Mouse (Mus musculus): ENCODE measurements at regions not wholly inside any gene's neighbourhood (a gene's known extent, or its start where the extent isn't known, plus 50 kb on each side); places are given as distances from the start of the nearest gene placed in this dataset.

GRCm38 (mm10) chr16:24157753-24158152, 169.1 kb upstream of the Bcl6 start:
- Histone ChIP-seq H3K4me3 (replicated peaks; ENCODE audit: control insufficient read depth, low read depth, low read length) (no peak overlapping the region), H3K27ac (ENCODE audit: control insufficient read depth, insufficient read depth, low read depth, low read length, poor library complexity) (no peak overlapping the region), H3K4me1 (ENCODE audit: control insufficient read depth, insufficient read depth, low read length) (no peaks in the 10 kb centered on the region; the same call in 1 of the 2 replicates)
- 58% methylated on average over 2 of the region's 2 CpGs for WGBS
- no peak for TF ChIP-seq CTCF (IDR thresholded peaks at IDR 0.05; ENCODE audit: control insufficient read depth, insufficient read depth, low read length)
- no peak for TF ChIP-seq POLR2A (IDR thresholded peaks at IDR 0.05; ENCODE audit: borderline replicate concordance, control insufficient read depth, low read depth, low read length)

GRCm38 (mm10) chr16:24156729-24157430, 168.2 kb upstream of the Bcl6 start:
- 45% methylated on average over 6 of the region's 6 CpGs for WGBS
- TF ChIP-seq CTCF (IDR thresholded peaks at IDR 0.05; ENCODE audit: control insufficient read depth, insufficient read depth, low read length) (no peak), POLR2A (IDR thresholded peaks at IDR 0.05; ENCODE audit: borderline replicate concordance, control insufficient read depth, low read depth, low read length) (no peak)
- no peak overlapping the region for H3K27ac ChIP-seq (ENCODE audit: control insufficient read depth, insufficient read depth, low read depth, low read length, poor library complexity)
- H3K4me1 ChIP-seq (ENCODE audit: control insufficient read depth, insufficient read depth, low read length) = peaks cover under 1% of the 10 kb centered on the region; the same call in 1 of the 2 replicates
- H3K4me3 ChIP-seq (replicated peaks; ENCODE audit: control insufficient read depth, low read depth, low read length) = no peak overlapping the region

- H3K4me1 ChIP-seq (ENCODE audit: control insufficient read depth, insufficient read depth, low read length) = peaks cover 7% of the 10 kb centered on the region
- H3K27ac ChIP-seq (ENCODE audit: control insufficient read depth, insufficient read depth, low read depth, low read length, poor library complexity) = no peak overlapping the region
- WGBS = 38% methylated on average over 4 of the region's 4 CpGs
- TF ChIP-seq POLR2A (IDR thresholded peaks at IDR 0.05; ENCODE audit: borderline replicate concordance, control insufficient read depth, low read depth, low read length) (no peak), CTCF (IDR thresholded peaks at IDR 0.05; ENCODE audit: control insufficient read depth, insufficient read depth, low read length) (no peak)
- no peak overlapping the region for H3K4me3 ChIP-seq (replicated peaks; ENCODE audit: control insufficient read depth, low read depth, low read length)
Observed at GRCm38 (mm10) chr16:24154816-24155357, 166.2 kb upstream of the Bcl6 start.

- WGBS = 6% methylated on average over 1 of the region's 1 CpGs
- Histone ChIP-seq H3K4me1 (ENCODE audit: control insufficient read depth, insufficient read depth, low read length) (peaks cover 7% of the 10 kb centered on the region), H3K27ac (ENCODE audit: control insufficient read depth, insufficient read depth, low read depth, low read length, poor library complexity) (no peak overlapping the region), H3K4me3 (replicated peaks; ENCODE audit: control insufficient read depth, low read depth, low read length) (no peak overlapping the region)
- no peak for TF ChIP-seq POLR2A (IDR thresholded peaks at IDR 0.05; ENCODE audit: borderline replicate concordance, control insufficient read depth, low read depth, low read length)
- TF ChIP-seq CTCF (IDR thresholded peaks at IDR 0.05; ENCODE audit: control insufficient read depth, insufficient read depth, low read length) = no peak
Observed at GRCm38 (mm10) chr16:24153943-24154342, 165.3 kb upstream of the Bcl6 start.

GRCm38 (mm10) chr16:24151831-24152247, 163.2 kb upstream of the Bcl6 start:
- peak overlapping the region; percentile 57; the same call in 1 of the 2 replicates for H3K27ac ChIP-seq (ENCODE audit: control insufficient read depth, insufficient read depth, low read depth, low read length, poor library complexity)
- H3K4me3 ChIP-seq (replicated peaks; ENCODE audit: control insufficient read depth, low read depth, low read length) = no peak overlapping the region
- 16% methylated on average over 7 of the region's 7 CpGs for WGBS
- no peak for TF ChIP-seq CTCF (IDR thresholded peaks at IDR 0.05; ENCODE audit: control insufficient read depth, insufficient read depth, low read length)
- no peak for TF ChIP-seq POLR2A (IDR thresholded peaks at IDR 0.05; ENCODE audit: borderline replicate concordance, control insufficient read depth, low read depth, low read length)
- peaks cover 7% of the 10 kb centered on the region for H3K4me1 ChIP-seq (ENCODE audit: control insufficient read depth, insufficient read depth, low read length)

GRCm38 (mm10) chr16:24151178-24151725, 162.6 kb upstream of the Bcl6 start:
- H3K4me1 ChIP-seq (ENCODE audit: control insufficient read depth, insufficient read depth, low read length) = peaks cover 7% of the 10 kb centered on the region
- H3K27ac ChIP-seq (ENCODE audit: control insufficient read depth, insufficient read depth, low read depth, low read length, poor library complexity) = peak overlapping the region; percentile 78
- 1% methylated on average over 7 of the region's 7 CpGs for WGBS
- TF ChIP-seq CTCF (IDR thresholded peaks at IDR 0.05; ENCODE audit: control insufficient read depth, insufficient read depth, low read length) = no peak
- no peak for TF ChIP-seq POLR2A (IDR thresholded peaks at IDR 0.05; ENCODE audit: borderline replicate concordance, control insufficient read depth, low read depth, low read length)
- peak overlapping the region; percentile 45 for H3K4me3 ChIP-seq (replicated peaks; ENCODE audit: control insufficient read depth, low read depth, low read length)

- no peak overlapping the region for H3K4me3 ChIP-seq (replicated peaks; ENCODE audit: control insufficient read depth, low read depth, low read length)
- peak overlapping the region; percentile 78; the same call in 1 of the 2 replicates for H3K27ac ChIP-seq (ENCODE audit: control insufficient read depth, insufficient read depth, low read depth, low read length, poor library complexity)
- 54% methylated on average over 2 of the region's 2 CpGs for WGBS
- TF ChIP-seq CTCF (IDR thresholded peaks at IDR 0.05; ENCODE audit: control insufficient read depth, insufficient read depth, low read length) = no peak
- no peak for TF ChIP-seq POLR2A (IDR thresholded peaks at IDR 0.05; ENCODE audit: borderline replicate concordance, control insufficient read depth, low read depth, low read length)
- peaks cover 7% of the 10 kb centered on the region for H3K4me1 ChIP-seq (ENCODE audit: control insufficient read depth, insufficient read depth, low read length)
Observed at GRCm38 (mm10) chr16:24150512-24150911, 161.9 kb upstream of the Bcl6 start.

GRCm38 (mm10) chr16:24149441-24149840, 160.8 kb upstream of the Bcl6 start:
- Histone ChIP-seq H3K4me1 (ENCODE audit: control insufficient read depth, insufficient read depth, low read length) (peaks cover 7% of the 10 kb centered on the region), H3K27ac (ENCODE audit: control insufficient read depth, insufficient read depth, low read depth, low read length, poor library complexity) (no peak overlapping the region), H3K4me3 (replicated peaks; ENCODE audit: control insufficient read depth, low read depth, low read length) (no peak overlapping the region)
- TF ChIP-seq POLR2A (IDR thresholded peaks at IDR 0.05; ENCODE audit: borderline replicate concordance, control insufficient read depth, low read depth, low read length) = no peak
- TF ChIP-seq CTCF (IDR thresholded peaks at IDR 0.05; ENCODE audit: control insufficient read depth, insufficient read depth, low read length) = no peak
- WGBS = 79% methylated on average over 4 of the region's 4 CpGs
